Mouse (Mus musculus): ENCODE data around the gene Trappc4.

DNA sequence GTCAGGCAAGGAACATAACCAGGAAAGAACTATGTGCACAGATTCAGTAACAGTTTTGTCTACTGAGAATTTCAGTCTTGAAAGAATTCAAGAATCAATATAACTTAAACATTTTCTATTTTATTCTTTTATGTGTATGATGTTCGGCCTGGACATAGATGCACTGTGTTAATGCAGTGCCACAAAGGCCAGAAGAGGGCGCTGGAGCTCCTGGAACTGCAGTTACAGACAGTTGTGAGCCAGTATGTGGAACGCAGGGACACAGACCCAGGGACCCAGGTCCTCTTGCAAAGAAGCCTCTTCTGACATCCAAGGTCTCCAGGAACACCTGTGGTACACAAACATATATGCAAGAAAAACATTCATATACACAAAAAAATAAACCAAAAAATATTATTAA, 42.9 kb downstream of the Trappc4 start:
- TF ChIP-seq POLR2AphosphoS2 (IDR thresholded peaks at IDR 0.05; ENCODE audit: low read length), result no peak
- no peak for TF ChIP-seq TCF12 (IDR thresholded peaks at IDR 0.05; ENCODE audit: low read depth, low read length)
- no peak for TF ChIP-seq TAL1 (IDR thresholded peaks at IDR 0.05; ENCODE audit: low read length)
- TF ChIP-seq NRF1 (IDR thresholded peaks at IDR 0.05; ENCODE audit: insufficient read depth, low read depth, low read length, poor library complexity, severe bottlenecking), result no peak
- TF ChIP-seq ZNF384 (IDR thresholded peaks at IDR 0.05; ENCODE audit: low read depth, low read length), result no peak
- peak; percentile 57 for TF ChIP-seq SMC3 (IDR thresholded peaks at IDR 0.05; ENCODE audit: low read depth, low read length)

Data from MEL (cell line).